Mouse (Mus musculus): Measurements from ENCODE around the gene S100b.

Gene S100b

DNA sequence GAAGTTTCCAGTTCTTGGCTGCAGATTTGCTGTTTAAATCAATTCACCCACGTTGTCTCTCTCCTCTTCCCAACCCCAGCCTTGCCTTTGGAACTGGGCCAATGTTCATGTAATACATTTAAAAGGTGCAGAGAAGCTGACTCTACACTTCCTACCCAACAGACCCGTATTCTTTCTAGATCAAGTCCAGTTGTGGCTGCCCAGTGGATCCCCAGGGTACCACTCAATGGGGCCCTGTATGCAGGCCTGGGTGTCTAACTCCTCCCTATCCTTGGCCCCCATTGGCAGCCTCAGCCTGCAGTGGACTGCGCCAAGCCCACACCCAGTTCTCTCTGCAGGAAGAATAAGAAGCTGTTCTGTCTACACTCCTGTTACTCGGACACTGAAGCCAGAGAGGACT, at the start of gene S100b:
Gene S100b, plus strand, starts transcription at position 318 of the 400 bp plus-strand sequence.
- DNase-seq = peak; percentile 91

DNA sequence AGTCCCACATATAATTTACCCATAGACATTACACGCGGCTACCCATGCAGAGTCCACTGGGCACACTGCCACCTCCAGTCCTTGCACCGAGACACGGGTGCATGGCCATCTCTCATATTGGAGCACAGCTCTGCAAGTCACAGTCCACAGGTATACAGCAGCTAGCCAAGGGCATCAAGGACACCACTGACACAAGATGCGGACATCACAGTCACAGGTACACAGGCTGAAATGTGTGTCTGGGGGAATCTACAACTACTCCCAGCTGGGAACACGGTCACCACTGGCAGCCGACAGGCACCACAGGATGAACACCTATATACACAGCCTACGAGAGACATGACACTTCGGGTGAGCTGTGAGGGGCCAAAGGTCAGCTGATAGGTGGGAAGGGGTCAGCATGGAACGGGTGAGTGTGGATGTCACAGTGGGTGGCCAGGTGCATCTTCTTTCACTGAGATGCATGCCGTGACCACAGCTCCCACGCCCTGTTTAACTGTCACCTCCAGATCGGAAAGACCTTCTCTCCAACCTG, 46.3 kb upstream of the S100b start:
- peak; percentile 82 for DNase-seq

DNA sequence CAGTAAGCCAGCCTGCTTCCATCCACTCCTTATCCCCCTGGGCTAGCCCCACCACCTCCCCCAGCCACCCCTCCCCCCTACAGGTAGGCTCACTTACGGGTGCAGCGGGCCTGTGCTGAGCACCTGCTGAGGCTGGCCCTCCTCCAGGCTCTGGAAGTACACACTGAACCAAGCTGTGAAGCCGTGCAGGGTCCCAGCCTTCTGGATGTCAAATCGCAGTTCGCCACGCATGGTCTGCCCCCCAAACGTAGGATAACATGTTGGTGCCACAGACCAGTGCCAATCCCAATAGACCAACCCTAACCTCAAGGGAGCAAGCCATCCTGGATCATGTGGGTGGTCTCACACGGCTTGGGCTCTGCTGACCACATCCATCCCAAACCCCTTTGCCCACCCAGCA, 44.4 kb upstream of the S100b start:
- peak; percentile 79 for DNase-seq

DNA sequence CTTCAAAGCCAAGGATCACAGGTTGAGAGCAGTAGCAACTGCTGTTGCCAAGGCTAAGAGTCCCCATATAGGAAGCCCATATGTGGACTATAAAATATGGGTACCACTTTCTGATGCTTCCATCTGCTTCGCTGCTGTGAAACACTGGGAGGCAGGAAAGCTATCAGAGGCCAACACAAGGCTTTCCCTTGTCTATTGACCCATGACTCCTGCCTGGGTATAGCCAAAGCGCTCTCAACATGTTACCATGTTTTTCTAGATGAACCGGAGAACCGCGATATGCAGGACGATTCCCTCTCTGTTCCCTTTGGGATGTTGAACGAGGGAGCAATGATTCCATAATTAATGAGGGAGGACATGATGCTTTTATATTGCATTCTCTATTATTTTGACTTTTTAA, 42.8 kb upstream of the S100b start:
- DNase-seq = peak; percentile 66

DNA sequence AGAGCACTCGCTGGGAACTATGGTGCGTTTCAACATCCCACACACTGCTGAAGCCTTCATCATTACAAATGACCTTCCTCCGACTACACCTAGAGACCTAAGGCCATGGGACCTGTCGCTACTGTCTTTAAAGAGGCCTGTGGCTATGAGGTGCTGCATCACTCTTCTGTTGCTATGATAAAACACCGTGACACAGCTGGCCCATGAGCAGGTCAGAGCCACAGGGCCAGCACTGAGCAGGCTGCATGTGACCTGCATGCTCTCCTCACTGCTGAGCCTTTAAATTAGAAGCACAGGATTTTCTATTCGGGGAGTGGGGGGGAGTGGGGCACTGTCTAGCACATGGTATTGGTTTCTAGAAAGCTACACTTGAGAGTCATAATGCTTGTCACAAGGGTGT, 41.5 kb upstream of the S100b start:
- peak; percentile 77 for DNase-seq

DNA sequence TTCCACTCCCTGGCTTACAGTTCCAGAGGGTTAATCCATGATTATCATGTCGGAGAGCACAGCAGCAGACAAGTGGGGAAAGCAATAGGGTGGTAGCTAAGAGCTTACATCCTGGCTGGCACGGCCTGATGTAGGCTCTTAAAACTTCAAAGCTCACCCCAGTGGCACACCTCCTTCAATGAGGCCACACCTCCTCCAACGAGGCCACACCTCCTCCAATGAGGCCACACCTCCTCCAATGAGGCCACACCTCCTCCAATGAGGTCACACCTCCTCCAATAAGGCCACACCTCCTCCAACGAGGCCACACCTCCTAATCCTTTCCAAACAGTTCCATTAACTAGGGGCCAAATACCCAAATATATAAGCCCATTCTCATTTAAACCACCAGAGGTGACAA, 39.5 kb upstream of the S100b start:
- DNase-seq = peak; percentile 88

DNA sequence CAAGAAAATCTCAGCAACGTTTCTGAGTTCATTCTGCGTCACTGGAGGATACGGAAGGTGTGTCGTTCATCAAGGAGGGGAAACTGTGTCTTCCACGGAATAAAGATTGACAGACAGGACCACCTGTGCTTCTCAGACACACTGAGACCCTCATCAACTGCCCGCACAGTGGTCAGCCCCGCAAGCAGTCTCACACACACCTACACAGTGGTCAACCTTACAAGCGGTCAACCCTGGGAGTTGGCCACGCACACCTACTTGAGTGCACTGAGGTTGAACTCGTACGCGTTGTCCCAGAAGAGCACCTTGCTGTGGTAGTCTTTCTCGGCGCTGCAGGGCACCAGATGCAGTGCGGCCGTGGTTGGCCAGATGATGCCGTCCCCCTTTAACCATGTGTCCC, 36.6 kb upstream of the S100b start:
- DNase-seq = peak; percentile 83

DNA sequence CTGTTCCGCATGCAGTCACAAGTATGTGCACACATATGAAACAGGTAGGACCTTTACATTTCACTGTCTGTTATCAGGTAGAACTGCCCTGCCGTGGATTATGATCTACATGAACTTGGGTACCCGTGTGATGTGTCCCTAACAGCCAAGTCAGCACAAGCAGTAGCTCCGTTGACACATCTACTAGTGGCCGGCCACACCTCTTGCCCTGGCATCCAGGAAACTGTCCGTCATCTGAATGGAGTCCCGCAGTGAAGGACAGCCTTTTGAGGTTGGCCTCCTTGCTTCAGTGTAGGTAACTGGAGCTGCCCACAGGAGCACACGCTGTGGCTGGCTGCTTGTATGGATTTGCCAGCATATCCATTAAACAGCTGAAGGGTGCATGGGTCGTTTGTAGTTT, 35.4 kb upstream of the S100b start:
- peak; percentile 79 for DNase-seq

DNA sequence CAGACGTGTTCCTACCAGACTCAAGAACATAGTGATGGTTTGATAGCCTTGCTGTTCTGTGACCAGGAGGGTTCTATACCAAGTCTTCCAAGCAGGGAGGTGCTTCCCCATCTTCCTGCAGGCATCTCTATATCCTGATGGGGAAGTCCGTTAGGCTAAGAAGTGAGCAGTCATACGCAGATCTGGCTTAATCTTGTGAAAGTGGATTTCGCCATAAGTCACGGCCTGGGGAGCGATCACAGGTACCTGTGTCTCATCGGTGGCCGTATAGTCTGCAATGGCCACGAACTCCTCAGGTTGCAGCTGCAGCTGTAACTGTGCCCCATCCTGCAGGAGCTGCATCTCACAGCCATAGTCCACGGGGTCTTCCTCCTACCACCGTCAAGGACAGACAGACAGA, 27.7 kb upstream of the S100b start:
- DNase-seq = peak; percentile 49

DNA sequence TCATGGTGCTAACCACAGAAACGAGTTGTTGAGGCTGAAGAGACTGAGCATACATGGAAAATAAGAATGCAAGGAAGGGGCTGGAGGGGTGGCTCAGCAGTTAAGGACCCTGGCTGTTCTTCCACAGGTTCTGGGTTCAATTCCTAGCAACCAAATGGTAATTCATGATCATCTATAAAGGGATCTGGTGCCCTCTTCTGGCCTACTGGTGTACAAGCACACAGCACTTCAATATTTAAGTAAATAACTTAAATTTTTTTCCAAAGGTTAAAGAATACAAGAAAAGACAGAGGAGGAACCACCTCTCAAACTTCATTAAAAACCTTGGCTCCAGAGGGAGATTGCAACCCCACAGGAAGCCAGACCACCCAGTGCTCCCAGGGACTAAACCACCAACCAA, 24.0 kb upstream of the S100b start:
- DNase-seq = peak; percentile 75

DNA sequence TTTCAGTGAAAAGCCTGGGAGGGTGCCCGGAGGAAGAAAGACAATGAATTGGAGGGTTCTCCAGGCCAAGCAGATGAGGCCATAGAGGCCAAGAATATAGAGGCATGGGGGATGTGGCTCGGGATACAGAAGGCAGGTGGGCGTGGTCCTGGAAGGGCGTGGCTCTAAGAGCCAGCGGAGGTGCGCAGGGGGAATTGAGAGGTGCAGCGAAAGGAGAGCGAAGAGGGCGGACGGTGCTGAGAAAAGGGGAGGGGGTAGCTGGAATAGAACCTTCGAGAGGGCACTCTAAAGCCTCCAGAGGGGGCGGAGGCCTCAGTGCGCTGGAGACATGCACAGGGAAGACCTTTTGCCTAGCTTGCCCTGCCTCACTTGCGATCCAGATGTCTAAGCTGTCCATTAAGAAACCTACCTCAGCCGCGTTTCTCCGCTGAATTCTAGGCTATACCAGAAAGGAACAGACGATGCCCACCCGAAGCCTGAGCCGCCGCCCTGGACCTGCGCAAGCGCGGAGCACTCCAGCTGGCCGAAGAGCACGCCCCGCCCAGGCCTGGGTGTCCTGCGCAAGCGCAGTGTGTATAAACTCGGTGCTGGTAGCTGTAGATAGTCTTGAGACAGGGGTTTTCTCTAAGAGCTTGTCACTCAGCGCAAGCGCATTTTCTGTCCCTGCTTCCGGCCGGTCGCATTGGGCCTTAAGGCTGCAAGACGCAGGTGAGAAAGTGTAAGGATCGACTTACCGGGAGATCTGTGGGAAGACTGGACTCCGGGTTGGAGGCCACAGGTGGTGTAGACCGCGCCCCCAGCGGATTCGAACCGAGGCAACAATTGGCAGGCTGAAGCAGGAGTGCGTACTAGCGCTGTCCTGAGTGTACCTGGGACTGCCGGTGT, 16.1 kb upstream of the S100b start, which contains the start of gene Prmt2:
Gene Prmt2, minus strand, starts transcription at position 525 of the 885 bp plus-strand sequence.
- peak; percentile 99 for DNase-seq

DNA sequence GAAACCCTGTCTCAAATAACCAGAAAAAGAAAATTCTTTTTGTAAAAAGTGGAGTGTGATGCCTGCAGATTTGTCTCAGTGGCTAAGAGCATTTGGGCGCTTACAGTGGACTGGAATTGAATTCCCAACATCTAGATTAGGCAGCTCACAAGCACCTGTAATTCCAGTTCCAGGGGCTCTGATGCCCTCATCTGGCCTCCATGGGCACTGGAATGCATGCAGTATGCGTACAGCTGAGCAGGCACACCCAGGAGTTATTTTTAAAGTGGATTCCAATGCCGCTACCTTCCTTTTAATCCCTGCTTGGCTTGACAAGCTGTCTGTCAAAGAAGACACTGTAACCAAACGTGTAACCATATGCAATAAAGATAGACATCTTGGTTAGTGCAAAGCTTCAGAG, 14.3 kb upstream of the S100b start:
- no peak for DNase-seq

DNA sequence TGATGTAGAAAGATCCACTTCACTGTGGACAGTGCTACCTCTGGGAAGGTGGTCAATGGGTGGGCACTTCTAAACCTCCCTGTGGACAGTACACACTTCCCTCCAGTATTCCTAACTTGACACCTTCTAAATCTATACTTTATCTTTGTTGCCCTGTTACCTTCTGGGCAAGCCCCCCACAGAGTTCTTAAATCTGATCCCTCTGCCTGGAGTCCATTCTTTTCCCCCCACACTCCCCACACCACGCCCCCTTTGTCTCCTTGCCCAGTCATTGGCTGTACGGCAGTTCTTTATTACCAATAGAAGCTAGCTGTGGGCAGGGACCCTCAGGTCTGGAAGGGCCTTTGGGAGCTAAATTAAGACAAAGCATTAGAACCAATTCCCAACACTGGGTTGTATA, 8.5 kb upstream of the S100b start:
- peak; percentile 76 for DNase-seq

DNA sequence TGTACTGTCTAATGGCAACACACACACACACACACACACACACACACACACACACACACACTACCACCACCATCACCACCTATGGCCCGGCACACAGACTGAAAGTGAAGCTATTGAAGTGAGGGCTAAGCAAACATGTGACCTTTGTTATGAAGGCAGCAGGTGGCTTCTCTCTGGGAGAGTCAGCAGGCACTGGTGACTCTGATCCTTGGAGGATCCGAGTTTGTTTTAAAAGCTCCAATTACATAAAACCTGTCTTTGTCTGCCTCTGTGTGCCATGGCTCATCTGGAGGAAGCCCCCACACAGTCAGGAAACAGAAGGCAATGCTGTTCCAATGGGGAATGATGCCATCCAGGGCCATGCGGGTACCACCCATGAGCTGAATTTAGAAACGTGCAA, 7.1 kb upstream of the S100b start:
- DNase-seq = peak; percentile 70

DNA sequence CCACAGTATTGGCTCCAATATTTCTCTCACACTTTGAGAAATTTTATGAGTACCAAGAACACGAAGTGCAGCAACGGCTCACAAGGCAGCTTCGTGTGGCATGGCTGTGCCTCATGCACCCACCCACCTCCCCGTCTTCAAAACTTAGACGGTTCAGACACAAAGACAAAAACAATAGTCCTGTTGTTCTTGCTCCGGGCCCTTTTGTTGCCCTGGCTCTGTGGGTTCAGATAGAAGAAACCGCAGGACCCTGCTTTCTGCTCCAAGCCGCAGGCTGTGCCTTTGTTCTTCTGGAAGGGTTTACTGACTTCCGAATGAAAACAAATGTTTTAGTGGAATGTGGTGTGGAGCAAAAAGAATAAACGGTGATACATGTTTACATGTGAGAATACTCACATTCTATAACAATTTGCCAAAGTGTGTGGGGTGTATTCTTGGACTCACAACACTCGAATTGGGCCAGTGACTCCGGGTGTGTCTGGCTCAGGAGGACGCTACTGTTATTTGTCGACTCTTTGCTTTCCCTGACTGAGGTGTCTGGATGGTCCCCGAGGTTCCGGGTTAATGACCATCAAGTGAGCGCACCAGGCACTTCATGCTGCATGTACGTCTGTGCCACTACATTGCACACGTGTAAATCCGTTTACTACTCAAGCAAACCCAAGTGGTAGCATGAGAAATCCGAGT, 5.5 kb upstream of the S100b start:
- peak; percentile 71 for DNase-seq

DNA sequence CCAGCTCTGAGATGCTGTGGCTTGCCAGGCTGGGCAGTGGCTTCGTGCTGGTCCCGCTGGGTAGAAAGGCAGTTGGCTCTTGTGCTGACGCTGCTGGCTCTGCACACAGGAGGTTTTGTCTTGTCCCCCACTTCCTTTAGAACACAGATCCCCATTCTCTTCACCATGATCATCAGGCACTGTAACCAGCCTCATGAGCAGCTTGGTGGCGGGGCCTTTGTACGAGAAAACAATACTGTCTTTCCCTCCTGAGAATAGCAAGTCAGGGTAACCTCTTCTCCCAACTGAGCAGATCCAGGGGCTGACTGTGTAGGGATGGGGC, 5.0 kb upstream of the S100b start:
- peak; percentile 74 for DNase-seq

DNA sequence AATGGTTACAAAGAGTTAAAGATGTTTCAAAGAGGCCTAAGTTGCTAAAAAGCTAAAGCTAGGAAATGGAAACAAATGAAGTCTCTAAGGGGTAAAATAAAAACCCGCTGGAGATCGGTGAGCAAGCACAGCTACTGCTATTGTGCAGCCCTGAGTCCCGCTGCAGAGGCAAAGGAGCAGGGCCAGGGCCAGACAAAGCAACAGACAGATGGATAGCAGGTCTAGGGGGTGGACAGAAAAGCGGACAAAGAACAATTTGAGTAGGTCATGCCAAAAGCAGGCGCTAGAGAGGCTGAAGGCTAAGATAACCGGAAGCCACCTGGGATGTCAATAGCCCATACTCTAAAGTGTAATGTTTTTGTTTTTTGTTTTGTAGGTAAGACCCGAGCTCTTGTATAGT, 2.8 kb upstream of the S100b start:
- DNase-seq = peak; percentile 61

DNA sequence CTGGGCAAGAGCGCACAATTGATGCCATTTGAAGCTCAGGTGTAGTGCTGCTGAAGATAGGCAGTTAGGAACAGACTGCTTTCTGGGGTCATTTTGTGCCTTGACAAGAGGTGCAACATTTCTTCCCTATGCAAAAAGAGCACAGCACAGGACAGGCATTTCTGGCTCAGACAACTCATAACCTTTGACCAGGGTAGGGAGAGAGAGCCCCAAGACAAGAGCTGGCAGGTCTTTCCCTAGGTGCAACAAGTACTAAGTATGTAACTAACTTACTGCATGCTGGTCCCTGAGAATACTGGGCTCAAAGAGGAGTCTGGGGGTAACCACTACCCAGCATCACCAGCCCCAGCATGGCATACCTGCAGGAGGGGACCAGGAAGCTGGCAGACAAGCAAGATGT, 574 bp upstream of the S100b start:
- no peak for DNase-seq

DNA sequence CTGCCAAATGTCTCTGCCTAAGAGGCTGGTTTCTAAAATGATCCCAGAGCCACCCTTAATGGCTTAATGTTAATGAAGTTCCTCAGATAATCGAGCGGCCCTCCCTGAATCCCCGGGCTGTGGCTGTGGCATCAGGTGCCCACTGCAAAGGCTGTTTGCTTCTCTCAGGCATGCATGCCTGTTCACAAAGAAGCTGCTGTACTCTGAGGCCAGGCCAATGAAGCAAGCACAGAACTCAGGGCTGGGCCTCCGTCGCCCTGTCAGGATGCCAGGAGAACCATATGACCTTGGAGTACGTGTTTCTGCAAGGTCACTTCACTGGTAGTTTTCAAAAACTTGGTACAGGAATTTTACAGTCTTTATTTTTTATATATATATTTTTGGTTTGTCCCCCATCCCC, 2.0 kb downstream of the S100b start:
- DNase-seq = peak; percentile 81

DNA sequence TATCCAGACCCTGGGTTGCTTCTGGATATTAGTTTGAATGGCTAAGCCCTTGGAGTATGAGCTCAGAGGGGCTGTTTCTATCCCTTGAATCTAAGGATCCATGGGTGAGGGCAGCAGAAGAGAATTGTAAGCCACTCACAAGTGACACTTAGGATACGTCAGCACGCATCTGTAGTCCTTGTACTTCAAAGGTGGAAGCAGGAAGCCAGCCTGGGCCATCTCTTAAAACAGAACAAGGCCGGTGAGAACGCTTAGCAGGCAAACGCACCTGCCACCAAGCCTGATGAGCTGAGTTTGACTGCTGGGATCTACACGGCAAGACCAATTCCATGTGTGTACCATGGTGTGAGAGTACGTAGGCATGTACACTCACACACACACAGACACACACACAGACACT, 3.6 kb downstream of the S100b start:
- peak; percentile 64 for DNase-seq

DNA sequence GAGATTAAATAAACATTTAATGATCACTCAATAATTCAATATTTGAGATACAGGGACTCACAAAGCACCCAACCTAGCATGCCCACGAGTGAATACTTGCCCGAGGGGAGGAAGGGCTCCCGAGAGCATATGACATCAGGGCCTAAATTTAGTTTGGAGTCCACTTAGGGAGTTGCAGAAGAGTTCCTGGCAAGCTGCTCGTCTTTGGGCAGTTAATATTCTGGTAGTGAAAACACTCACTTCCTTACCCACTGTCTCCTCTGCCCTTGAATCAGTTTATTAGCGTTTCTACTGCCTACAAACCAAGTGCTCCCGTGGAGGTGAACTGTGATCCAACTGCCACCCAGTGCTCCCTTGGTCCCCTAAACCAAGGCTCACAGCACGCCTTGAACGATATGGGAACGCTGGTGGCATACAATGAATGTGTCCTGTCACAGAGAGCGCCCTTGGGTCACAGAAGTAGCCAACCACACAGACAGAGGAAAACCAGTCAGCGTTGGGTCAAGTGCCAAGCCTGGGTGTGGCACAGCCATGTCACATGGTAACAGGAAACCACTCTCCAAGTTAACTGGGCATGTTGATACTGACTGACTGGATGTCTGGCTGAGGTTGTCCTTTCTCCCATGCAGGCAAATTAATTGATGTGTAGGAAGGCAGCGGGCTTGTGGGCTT, 4.2 kb downstream of the S100b start:
- DNase-seq = peak; percentile 99

DNA sequence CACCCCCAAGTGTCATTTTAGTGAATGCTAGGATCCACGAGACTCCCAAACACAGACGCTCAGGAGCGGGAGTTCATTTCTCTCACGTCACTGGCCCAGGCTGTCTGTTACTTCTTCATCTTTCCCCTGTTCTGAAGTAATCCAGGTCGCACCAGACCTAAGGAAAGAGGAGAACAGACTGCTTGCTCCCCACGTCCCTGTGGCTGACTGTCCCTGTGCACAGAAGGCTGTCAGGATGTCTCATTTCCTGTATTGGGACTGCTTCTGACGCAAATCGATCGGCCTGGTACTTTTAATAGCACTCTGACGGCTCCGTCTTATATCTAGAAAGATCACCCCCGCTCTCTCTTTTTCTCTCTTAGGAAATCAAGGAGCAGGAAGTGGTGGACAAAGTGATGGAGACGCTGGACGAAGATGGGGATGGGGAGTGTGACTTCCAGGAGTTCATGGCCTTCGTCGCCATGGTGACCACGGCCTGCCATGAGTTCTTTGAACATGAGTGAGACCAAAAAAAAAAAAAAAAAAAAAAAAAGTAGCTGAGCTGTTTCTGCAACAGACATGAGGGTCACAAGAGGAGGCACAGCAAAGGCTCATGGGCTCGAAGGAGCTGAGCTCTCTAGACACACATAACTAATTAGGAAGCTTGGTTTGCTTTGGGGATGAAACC, 6.0 kb downstream of the S100b start:
- peak; percentile 93 for DNase-seq

Measured in heart, adult 11 months (tissue).